Mouse (Mus musculus) liver, embryonic 14.5 days (tissue): ENCODE measurements around the gene Slc26a5.

Experiments
- CTCF ChIP-seq: IDR thresholded peaks from 2 replicates; pipeline ENCODE4 v1.5.1; 2016; ENCODE audit warnings: antibody characterized with exemption, low read depth, control low read depth
- EP300 ChIP-seq: IDR thresholded peaks from 2 replicates; pipeline ENCODE4 v1.6.1; 2016; ENCODE audit warnings: antibody characterized with exemption, low read depth

- TF ChIP-seq CTCF (no peak), EP300 (no peak)
Measured at GRCm38 (mm10) chr5:21898875-21899274, 33.5 kb upstream of the Slc26a5 start.
